Mouse (Mus musculus) retina, postnatal 7 days (tissue): Measurements from ENCODE around the gene Stpg1.

Source experiments
- DNase-seq: peaks from one replicate; pipeline ENCODE4 v3.0.0-alpha.2; 2012; ENCODE audit warnings: low read depth, low spot score

Stpg1 gene

DNA sequence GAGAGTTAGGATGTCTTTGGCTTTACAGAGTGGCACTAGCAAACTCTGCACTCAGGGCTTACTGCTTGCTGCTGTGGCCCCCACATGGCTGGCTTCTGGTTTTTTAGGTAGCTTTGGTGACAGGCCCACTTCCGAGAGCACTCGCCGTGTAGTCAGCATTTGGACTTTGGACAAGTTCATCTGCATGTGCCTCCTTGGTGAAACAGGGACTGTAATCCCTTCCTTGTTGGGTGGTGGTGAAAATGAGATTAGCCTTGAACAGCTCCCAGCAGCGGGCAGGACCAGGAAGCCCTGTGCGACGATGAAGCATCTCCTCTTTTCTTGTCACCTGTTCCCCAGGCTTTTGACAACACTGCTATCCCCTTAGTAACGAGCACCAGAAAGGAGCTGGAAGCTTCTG, 19.3 kb downstream of the Stpg1 start:
- no peak for DNase-seq

DNA sequence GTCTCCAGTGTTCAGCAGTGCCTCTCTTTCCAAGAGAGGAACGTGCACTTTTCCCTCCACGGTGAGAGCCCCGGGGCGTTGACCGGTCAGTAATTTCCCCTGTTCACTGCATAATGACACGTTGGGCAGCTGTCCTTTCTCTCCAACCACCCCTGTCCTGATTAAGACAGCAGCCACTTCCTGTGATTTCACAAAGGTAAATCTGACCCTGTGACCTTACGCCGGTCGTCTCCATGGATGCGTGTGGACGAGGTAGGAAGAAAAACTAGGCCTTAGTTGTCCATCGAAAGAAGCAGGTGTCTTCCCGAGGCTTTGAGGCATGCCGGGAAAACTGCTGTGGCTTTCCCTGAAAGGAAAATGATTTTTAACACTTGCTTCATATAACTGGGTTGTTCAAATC, 20.3 kb downstream of the Stpg1 start:
- no peak for DNase-seq

DNA sequence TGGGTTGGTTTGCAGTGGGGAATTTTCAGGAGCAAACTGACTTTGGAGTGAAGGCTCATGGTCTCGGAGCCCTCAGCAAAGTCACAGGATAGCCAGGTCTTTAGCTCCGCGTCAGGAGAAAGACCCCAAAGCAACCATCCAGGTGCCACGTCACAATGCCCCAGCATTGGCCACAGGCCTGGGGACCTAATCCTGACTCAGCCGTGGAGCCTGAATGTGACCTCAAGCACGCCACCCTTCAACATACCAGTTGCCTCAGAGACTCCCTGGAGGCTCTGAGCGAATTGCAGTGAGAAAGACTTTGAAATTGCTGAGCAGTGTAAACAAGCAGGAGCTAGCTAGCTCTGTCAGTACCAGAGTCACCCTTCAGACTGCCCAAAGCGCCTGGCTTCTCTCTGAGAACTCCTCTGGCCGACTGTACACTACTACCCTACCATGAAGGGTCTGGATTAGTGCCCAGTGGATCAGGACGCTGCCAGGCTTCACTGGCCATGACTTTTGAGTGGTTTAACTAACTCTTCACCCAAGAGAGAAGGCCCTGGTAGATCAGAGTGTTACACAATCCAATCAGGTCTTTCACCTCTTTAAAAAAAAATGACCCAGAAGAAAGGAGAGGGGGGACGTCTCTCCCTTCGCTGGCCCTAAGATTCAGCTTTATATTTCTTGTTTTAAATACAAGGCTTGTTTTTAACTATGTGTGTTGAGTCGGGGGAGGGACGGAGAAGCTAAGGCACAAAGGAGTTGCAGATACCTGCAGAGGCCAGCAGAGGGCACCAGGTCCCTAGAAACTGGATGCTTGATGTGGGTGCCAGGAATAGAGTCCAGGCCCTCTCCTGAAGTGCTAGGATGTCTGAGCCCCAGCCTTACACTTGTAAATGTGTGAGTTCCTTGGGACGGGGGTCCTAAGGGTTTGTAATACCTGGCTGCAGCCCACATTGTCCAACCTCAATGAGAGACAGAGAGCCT, 22.0 kb downstream of the Stpg1 start:
- peak; percentile 33 for DNase-seq

DNA sequence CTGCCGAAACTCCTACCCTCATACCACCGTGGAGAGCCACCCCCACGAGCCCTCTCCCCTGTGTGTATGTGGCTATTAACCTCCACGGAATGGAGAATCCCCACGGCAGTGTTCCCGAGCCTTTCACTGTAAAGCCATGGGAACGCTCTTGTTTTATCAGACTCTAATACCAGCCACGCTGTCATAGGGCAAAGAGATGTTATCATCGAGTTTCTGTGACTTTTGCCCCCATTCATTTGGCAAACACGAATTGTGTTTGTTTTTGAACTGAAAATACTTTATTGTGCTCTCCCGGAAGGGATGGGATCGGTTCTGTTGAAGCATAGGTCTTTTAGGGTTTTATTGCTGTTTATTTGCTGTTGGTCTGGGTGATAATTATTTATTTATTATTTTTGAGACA, 23.5 kb downstream of the Stpg1 start:
- DNase-seq: no peak

DNA sequence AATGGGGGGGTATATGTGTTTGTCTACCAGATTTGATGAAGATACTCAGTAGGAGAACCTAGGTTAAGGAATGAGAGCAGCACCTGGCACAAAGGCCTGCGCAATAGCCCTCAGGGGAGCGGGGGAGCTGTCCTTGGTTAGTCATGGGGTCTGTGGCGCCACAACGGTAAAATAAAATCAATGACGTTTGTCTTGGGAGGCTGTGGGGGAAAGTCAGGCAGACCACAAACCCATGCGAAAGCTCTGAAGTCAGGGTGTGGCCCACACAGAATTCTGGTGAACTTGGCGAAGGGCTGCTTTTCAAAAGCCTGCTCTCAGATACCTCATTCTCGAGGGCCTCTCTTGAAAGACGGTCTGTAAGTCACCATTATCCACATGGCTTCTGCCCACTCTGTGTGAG, 25.8 kb downstream of the Stpg1 start:
- DNase-seq: no peak

DNA sequence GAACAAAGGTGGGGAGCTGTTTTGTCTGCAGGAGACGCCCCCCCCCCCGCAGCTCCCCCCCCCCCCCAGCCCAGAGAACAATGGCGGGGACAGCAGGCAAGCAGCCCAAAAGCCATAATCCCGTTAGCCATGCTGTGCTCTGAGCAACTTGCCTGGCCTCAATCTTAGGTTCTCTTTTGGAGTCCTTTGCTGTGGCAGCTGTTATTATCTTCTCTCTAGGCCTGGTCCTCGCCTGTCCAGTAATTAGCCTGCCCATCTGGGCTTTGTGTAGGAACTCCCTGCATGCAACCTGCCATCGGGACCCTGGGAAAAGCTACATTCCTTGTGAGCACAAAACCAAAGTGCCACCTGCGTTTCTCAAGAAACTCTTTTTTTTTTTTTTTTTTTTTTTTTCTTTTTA, 29.3 kb downstream of the Stpg1 start:
- no peak for DNase-seq

DNA sequence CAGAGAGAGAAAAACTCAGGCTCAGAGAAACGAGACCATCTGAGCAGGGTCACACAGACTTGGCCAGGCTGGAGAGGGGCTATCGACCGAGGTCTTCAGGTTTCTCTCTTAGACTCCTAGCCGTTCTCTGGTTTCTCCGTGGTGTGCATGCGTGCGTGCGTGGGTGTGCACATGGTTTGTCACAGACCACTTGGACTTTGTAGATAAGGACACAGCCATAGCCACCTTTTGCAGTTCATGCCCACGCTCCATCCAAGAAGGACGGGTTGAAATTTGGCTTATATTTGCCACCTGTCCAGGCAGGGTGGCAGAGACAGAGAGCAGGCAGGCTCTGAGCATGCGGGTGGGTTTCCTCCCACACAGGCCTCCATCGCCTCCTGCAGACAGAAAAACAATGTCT, 30.5 kb downstream of the Stpg1 start:
- DNase-seq: no peak

DNA sequence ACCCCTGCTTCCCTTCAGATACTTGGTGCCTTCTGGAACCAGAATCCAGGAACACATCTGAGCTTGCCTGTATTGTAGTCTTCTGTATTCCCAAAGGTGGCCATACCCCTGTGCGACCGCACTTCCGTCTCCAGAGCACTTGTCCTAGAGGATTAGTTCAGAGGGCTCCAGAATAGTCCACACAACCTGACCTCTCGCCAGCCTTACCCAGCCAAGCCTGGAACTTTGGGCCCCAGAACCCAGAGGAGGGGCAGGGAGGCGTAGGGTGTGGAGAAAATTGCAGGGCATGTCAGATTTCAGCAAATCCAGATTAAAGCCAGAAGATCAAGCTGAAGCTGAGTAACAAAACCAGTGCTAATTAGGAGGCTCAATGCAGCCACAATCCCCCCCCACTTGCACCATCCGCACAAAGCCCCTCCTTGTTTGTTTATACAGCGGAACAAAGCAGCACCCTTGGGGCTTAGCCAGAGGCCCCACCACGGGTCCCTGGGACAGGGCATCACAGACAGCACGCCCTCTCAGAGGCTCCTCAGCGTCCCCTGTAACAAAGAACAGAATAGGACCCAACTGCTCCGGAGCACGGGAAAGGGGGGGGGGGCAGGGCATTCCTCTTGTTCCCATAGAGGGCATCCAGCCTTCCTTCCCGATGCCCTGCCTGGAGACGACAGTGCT, 31.6 kb downstream of the Stpg1 start:
- DNase-seq: peak; percentile 33

DNA sequence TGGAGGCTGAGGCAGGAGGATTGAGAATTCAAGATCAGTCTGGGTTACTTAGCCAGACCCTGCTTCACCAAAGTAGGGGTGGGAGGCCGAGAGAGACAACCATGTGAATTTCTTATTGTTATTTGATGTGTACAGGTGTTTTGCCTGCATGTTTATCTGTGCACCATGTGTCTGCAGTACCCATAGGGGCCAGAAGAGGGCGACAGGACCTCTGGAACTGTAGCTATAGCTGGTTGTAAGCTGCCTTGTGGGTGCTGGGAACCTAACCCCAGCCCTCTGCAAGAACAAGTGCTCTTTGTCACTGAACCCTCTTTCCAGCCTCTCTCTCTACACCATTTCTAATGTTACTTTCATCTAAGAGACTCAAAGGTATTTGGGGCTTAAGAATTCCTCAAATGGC, 35.7 kb downstream of the Stpg1 start:
- DNase-seq: no peak

DNA sequence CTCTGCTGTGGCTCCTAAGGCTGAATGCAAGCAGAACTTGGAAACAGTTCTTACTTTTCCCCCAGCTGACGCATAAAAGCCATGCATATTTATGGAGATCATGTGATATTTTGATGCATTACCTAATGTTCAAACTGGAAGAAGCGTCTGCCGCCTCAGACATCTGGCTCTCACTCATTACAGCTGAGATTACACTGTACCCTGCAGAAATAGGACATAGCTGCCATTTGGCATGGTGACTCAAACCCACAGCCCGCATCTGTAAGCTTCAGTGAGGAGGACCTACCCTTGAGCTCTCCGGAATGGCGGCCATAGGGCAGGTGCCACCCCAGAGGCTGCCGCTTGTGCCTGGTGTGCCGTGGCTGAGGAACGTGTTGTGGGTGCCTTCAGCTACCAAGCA, 36.6 kb downstream of the Stpg1 start:
- no peak for DNase-seq

DNA sequence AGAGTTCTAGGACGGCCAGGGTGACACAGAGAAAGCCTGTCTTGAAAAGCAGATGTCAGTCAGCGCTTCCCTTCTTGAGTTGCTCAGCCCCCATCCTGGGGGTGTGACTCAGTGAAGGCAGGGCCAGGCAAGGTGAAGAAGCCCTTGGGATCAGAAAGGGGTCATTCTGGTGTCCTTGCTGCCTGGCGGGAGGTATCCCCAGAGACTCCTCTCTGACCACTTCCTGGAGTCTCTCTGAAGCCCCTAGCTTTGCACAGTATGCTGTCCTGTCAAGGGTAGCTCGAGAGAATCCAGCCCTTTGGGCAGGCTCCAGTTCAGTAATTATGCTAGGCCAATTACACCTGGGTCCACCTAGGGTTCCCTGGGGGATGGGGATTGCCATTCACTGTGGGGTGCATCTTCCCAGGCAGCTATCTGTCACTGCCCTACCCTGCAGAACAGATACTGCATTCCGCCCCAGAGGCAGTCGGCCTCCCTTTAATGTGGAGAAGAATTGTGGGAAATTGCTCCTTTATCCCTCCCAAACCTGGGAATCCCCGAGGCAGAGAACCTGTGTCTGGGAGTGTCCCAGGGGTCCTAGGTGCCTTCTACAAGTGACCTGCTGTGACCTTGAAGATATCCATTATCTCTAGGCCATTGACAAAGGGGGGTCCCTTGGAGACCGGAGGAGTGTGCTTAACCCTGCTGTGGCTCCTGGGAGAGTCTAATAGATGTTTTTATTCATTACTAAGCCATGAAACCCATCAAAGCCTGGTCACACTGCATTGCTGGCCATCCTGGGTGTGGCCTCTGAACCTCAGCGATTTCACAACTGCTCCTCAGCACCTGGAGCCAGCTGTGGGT, 37.4 kb downstream of the Stpg1 start:
- DNase-seq: no peak

DNA sequence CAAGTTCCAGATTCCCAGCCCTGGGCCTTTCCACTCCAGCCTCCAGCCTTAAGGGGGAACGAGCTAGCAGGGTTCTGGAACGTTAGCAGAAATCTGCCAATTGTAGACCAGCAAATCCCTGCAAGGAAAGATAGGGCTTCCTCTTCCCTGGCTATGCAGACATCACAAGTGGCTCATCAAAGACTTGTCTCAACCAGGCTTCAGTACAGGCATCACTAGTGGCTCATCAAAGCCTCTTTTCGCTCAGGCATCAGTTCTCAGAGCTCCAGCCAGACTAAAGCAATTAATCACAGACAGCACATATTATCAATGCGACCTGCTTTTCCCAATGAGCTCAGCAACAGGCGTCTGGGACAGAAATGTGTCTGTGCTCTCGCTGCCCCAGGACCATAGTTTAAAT, 38.4 kb downstream of the Stpg1 start:
- no peak for DNase-seq

DNA sequence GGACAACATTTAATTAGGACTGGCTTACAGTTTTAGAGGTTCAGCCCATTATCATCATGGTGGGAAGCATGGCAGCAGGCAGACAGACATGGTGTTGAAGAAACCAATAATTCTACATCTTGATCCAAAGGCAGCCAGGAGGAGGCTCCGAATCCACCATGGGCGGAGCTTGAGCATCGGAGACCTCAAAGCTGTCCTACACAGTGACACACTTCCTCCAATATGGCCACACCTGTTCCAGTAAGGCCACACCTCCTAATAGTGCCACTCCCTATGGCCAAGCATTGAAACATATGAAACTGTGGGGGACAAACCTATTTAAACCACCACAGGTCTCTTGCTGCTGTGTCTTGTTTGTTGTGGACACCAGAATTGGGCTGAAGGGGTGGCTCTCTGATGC, 40.4 kb downstream of the Stpg1 start:
- DNase-seq: no peak

DNA sequence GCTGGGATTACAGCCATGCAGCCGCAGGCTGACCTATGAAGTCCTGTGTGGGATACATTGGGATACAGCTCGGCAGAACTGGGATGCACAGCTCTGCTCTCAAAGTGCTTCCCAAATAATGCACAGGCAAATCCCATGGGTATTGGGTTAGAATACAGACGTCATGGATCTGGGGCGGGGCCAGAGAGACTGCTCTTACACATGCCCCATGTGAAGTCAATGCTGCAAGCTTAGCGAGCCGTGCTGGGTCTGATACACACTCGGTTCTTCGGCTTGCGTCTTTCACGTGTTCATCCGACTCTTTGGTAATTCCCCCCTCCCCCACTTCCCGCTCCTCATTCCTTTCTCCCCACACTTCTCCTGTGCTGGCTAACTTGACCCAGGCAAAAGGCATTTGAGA, 44.5 kb downstream of the Stpg1 start:
- DNase-seq: no peak

DNA sequence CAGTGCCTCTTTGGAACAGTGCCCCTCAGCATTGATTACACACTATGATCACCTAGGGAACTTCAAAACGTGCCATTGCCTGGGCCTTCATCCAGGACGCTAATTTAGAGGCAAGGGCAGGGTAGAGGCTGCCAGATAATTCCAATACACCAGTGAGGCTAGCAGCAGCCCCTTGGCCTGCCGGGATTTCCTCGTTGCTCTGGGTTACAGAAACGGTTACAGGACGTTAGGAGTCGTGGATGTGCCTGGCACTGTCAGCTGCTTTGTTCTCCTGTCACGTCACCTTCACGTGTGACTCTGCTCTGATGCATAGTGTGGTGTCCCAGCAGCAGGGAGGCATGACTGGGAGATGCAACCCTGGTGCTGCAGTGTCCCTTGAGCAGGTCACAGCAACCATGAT, 45.5 kb downstream of the Stpg1 start:
- DNase-seq: no peak

DNA sequence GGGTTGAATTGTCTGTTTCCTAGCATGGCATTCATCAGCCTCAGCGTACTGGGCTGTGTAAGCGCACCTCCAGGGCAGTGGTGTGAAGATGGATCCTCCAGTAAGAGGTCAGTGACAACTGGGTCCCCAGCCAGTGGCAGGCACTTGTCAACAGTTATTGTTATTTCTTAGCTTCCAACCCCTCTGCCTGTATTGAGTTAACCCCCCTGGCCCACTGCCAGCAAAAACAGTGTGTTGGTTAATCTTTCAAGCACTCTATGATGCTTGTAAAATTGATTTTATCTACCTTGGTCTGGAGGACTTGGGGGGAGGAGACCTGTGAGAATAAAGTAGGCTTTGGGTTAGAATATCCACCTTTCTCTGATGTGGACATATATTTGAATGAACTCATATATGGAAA, 49.7 kb downstream of the Stpg1 start:
- DNase-seq: no peak

DNA sequence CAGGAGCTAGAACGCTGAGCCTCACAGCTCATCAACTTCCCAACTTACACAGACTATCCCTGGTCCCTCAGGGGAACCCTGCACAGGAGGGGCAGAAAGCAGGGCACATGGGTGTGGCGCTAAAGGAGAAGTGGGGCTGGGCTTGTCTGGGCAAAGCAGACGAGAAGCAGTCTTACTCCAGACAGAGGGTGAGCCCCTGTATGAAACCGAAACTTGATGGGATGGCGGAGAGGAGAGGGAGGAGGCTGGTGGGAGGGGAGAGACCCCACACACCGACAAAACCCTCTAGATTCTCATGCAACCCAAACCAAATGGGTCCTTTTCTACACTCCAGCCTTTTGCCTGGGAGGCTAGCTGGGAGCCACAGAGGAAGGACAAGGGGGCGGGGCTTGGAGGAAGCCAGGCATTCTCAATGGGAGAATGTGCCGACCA, 50.5 kb downstream of the Stpg1 start:
- no peak for DNase-seq

DNA sequence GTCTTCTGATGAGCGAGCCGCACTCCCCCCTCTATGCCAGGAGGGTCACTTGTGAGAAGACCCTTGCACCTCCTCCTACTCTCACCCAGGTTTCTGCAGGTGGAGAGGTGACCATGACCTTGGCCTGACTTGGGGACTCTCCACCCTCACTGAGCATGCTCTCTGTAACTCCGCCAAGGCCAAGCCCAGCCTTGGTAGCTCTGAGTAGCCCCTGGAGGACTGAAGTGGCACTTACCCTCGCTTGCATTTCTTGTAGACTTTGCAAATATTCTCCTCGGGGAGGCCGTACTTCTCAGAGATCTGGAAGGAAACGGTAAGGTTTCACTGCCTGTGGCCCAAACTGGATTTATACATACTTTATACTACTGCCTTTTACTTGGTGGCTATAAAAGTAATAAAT, 51.4 kb downstream of the Stpg1 start:
- no peak for DNase-seq

DNA sequence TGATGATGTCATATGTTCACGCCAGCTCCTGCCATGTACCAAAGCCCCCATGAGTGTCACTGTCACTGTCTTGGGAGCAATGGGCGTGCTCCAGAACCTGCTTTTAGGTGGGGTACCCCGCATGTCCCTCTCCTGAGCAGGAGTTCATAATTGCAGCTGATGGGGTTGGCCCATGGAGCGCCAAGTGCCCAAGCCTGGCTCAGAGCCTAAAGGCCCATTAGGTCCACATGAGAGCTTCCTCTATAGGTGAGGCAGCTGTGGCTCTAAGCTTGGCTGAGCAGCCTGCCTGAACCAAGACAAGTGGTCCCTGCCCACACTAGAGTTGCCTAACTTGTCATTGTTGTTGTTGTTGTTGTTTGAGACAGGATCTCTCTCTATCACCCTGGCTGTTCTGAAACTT, 52.2 kb downstream of the Stpg1 start:
- no peak for DNase-seq

DNA sequence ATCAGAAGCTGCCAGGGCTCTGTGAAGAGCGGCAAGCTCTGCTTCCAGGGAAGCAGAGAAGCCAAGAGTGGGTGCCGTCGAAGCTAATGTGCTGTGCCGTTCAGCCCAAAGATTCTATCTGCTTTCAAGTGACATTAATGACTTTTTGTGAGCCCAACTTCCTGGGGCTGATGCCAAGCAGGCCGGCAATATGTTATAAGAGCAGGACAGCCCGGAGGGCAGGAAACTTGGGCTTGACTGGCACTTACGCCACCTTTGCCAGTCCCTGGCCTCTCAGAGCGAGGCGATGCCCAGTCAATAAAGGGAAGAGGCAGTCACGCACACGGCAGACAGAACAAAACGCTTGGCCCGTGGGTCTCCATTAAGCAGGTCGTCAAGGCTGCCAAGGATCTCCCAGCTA, 53.0 kb downstream of the Stpg1 start:
- no peak for DNase-seq

DNA sequence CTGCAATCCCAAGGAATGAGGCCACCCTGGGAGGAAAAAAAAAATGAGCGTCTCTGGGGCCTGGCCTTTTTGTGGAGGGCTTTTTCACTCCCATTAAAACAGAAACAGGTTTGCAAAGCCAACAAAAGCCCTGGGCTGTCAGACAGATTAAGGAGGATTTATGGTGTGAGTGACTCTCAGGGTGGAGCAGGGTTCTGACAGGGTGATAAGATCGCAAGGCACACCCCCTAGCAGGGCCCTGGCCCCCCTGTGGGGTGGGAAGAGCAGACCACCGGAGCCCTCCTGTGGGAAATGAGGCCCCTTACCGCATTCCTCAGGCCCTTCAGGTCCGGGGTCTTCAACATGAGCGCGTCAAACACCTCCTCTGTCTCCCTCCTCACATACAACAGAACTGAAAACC, 53.5 kb downstream of the Stpg1 start:
- DNase-seq: no peak

DNA sequence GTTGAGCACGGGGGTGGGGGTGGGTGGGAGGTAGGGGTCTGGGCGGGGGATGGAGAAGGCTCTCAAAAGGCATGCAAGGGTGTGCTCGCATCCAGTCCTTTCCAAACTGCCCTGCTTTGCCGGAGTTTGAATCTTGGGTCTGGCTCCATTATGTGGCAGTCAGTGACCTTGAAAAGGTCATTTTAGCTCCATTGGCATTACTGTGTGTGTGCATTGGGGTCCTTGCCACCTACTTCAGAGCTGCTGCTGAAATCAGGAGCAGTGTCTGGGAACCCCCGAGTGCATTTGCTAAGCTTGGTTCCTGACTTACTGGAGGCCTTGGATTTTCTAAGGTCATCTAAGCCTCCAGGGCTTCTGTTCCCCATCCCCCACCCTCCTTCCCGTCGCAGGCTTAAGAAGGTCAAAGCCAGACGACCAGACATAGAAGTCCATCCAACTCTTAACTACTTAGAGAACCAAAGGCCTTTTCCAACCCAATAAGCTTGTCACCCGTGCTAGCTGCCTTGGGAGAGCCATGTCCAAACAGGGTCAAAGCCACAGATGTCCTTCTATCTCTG, 54.0 kb downstream of the Stpg1 start:
- no peak for DNase-seq
